Mouse (Mus musculus) 416B (cell line): ENCODE data around the gene Ppp1r13b.

Source experiments
- DNase-seq: peaks from one replicate; pipeline ENCODE4 v3.0.0; 2011; ENCODE audit warnings: low read depth

Gene Ppp1r13b

DNA sequence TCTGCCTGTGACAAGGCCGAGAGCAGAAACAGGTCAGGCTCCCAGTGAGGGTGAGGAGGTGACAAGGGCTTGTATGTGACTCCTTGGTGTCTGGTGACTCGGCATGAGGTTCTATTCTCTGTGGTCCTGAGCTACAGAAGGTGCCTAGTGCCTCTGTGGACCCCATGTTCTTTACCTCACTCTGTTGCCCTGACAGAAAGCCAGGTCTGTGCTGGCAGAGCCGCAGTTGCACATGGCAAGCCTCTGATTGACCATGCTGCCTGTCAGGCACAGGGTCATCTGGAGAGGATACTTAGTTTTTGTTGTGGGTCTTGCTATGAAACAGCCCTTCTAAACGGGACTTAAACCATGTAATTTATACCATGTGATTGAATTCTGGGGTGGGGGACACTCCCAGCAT lies 86.0 kb downstream of the Ppp1r13b start:
- no peak for DNase-seq

DNA sequence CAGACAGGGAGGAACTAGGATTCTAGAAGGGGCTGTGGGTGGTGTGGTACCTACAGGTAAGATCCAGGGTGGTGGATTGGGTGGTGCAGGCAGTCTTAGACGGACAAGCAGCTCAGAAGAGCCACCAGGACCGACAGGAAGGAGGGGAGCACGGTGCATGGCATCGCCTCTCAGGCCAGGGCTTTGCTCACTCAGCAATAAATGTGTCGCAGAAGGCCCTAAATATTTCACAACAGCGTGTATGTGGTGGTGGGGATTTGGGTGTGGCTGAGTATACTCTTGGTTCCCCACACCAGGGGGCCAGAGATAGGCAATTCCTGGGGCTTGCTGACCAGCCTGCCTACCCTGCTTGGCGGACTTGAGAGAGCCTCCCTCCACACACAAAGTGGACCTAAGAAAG lies 87.2 kb downstream of the Ppp1r13b start:
- no peak for DNase-seq

DNA sequence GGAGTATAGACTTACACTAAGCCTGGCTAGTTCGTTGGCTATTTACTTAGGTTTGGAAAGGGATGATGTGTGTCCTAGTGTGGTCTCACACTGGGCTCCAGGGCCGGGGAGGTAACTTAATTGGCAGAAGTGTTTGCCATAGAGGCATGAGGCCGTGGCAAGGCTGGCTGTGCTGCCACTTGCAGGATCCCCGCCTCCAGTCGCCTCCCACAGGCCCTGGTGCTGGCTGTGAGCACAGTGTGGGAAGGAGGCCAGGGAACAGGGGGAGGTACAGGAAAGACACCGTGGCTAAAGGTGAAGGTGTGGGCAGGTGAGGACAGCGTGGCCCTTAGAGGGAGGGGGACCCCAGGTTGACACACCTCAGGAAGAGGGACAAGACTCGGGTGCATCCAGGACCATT lies 88.0 kb downstream of the Ppp1r13b start:
- no peak for DNase-seq

DNA sequence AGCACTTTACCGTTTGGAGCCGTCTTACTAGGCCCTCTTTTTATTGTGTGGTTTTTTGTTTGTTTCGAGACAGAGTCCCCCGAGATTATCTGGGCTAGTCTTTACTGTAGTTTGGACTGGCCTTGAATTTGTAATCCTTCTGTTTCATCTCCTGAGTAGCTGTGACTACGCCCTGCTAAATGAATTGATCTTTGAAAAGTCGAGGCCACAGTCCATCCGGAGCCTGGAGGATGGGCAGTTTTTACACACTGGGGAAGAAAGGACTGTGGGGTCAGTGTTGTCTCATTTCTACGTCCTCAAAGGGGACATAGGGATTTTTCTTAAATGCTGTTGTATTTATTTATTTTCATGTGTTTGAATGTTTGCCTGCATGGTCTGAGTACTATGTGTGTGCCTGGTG lies 89.9 kb downstream of the Ppp1r13b start:
- DNase-seq, result no peak

DNA sequence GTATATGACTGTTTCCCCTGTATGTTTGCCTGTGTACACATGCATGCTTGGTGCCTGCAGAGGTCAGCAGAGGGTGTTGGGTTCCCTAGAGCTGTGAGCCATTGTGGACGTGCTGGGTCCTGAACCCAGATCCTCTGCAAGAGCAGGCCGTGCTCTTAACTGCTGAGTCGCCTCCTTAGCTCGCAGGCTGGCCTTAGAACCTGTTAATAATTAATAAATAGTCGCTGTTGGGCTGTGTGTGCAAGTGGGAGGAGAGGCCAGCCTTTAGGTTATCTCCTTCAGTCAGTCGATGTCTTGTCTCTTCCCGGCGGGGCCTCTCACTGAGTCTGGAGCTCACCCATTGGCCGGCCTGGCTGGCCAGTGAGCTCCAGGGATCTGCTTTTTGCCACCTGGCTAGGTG lies 90.9 kb downstream of the Ppp1r13b start:
- DNase-seq, result peak; percentile 48

DNA sequence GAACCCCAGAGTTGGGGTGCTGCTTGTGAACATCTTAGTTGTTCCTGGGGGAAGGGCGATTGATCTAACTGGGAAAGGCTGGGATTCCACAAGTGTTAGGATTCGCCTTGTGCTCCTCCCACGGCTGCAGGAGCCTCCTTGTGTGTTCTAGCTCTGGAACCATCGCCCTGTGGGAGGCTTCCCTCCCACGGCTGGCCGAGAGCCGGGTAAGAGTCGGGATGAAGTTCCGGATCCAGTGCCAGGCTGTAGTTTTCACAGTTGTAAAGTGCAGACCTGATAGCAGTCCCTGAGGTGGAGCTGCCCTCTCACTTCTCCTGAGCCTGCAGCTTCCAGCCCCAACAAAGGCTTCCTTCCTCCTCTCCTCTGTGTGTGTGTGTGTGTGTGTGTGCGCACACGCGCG lies 91.4 kb downstream of the Ppp1r13b start:
- no peak for DNase-seq

DNA sequence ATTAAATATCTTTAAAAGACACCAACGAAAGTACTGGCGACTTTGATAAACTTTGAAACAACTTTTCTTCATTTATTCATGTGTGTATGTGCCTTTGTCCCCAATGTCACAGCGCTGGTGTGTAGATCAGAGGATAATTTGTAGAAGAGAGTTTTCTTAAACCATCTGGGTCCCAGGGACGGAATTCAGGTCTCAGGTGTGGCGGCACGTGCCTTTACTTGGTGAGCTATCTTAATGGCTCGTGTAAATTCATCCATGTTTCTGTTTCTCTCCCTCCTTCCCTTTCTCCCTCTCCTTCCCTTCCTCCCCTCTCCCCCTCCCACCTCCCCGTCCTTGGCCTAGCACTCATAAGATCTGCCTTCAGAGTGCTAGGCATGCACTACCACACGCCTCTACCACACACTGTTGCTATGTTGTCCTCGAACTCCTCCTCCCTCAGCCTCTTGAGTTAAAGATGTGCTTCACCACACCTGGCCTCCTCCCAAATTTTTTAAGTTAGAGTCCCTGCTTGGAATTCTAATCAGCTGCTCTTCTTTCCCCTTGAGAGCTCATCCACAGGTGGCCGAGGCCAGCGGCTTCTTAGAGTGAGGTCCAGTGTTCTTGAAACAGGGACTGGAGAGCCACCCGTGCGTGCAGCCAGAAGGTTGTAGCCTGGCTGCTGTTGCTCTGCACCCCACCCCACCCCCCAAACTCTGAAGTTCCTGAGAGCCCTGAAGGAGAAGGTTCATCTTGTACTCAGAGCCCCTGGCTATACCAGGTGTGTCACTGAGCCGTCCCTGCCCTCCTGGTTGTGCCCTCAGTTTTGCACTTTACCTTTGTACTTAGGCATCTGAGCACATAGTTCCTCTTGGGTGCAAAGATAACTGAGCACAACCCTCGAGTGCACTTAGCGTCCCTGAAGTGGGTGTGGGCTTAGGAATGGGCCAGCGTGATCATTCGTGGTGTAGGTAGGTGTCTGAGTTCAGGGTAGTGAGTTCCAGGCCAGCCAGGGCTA lies 92.8 kb downstream of the Ppp1r13b start:
- DNase-seq, result no peak

DNA sequence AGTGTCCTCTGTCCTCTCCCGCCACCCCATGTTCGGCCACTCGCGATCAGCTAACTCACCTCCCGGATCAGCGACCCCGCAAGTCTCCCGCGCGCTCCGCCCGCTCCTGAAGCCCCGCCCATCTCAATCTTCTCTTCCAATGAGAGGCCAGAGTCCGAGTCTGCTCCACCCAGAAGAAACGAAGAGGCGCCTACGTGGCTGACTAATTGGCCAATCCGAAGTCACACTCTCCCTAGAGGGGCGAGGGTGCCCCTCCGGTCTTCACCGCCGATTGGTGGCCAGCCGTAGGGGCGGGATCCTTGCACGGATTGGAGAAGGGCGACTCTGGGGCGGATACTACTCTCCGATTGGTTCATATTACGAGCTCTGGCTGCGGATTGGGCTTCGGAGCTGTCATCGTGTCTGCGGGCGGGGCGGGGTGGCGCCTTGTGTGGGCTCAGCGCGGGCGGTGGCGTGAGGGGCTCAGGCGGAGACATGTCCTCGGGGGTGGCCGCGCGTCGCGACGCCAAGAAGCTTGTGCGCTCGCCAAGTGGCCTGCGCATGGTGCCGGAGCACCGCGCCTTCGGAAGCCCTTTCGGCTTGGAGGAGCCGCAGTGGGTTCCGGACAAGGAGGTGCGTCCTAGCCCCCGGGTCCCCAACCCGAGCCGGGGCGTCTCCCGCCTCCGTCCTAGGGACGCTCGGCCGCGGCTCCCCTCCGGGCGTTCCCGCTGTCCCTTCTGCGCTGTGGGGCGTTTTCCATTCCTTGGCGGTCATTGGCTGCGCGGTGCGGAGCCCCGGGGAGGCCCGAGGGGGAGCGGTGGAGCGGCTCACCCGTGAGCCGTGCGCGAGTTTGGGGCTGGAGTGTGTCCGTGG lies 93.9 kb downstream of the Ppp1r13b start, which contains the start of the genes Xrcc3 and Zfyve21:
Gene Xrcc3 (minus strand): TSS at position 108 of the 852 bp plus-strand sequence.
Gene Zfyve21 (plus strand): TSS at position 405 of the 852 bp plus-strand sequence.
- DNase-seq, result peak; percentile 99

DNA sequence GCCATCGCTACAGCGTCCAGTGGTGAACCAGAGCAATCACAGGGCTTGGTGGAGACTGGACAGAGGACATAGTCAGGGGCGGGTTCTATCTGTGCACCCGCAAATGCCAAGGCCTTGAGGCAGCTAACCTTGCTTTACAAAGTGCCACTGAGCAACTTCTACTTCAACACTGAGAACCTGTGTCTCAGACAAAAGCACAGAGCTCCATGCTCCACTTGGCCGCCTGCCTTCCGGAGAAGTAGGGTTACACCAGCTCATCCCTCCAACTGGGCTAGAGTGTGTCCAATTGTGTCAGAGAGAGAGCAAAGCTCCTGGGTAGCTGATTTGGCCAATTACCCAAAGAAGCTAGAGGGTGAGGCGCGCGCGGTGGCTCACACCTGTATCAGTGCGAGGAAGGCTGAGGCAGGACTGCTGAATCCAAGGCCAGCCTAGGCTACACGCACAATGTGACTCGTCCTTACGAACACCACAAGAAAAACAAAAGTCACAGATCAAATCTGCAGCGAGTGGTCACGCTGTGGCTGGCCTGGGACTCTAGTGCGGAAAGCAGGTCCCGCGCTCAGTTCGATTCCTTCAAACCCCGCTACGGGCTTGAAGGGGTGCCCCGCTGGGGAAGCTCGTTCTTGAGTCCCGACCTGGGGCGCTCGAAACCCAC lies 94.7 kb downstream of the Ppp1r13b start:
- peak; percentile 42 for DNase-seq

DNA sequence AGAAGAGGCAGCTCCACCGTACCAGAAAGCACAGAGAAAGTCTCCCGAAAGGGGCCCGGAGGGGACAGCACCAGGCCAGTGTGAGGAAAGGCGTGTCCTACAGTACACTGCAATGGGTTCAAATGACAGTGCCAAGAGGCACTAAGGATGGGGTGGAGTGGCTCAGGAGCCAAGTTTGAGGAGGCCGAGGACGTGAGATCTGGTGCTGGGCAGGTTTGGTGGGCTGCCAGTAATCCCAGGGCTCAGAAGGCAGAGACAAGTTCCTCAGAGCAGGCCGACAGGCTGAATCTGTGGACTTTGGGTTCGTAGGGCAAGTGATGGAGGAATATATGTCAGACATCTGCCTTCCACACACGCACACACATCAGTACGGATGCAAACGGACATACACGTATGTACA lies 95.3 kb downstream of the Ppp1r13b start:
- no peak for DNase-seq

DNA sequence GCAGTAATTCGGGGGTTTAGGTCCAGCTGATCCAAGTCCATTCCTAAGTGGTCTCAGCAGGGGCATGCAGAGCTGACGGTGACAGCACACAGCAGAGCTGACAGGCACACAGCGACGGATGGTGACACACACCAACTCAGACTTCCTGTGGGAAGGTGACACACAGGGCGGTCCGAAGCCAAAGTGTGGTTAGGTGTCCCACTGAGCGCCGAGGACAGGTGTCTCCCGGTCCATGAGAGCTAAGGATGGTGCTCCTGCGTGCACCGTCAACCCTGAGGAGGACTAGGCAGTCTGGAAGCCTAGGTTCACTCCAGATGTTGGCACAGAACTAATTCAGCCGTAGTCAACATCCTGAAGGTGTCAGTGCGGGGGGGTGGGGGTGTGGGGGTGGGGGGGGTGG lies 95.8 kb downstream of the Ppp1r13b start:
- DNase-seq, result no peak

DNA sequence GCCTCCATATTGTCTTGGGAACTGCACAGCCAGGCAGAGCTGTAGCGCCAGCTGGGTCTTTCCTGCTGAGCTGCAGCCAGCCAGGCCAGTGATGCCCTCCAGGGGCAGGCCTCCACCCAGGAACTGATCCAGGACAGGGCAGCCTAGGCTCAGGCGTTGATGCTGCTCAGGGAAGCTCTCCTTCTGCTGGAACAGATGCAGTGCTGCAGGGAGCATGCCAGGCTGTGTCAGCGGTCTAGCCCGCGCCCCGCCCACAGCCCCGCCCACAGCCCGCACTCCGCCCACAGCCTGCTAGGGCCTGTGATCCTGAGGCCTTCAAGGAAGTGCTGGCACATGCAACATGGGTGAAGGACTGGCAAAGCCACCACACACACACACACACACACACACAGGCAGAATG lies 98.1 kb downstream of the Ppp1r13b start:
- peak; percentile 68 for DNase-seq

DNA sequence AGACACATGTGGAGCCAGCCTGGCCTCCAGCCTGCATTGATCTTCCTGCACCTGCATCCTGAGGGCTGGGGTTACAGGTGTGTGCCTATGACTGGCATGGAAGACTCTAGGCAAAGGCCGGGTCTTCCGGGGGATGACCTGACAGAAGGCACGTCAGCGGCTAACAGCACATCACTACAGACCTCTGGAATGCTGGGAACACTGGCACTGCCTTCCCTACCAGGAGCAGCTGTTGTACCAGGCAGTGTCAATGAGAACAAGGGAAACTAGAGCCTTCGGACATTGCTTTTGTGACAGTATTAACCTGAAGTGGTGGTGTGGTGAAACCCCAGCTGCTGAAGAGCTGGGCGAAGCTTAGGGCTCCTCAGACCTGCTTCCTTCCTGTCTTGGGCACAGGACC lies 99.1 kb downstream of the Ppp1r13b start:
- DNase-seq, result no peak

DNA sequence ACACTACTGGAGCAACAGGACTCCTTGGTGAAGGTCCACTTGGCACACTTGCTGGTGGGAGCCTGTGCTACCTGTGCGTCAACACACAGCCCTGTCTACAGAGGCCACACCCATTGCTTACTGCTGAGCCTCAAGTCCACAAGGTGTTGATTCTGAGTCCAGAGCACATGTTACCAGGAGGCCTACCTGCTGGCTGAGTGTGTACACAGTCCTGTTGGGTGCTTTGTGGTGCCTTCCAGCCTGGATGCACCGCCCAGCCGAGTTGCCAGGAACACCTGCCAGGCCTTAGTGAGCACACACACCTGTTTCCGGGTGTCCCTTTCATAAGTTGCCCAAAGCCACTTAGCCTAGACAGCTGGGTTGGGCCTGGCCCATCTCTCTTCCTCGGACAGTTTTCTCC lies 104.4 kb downstream of the Ppp1r13b start:
- DNase-seq, result no peak

DNA sequence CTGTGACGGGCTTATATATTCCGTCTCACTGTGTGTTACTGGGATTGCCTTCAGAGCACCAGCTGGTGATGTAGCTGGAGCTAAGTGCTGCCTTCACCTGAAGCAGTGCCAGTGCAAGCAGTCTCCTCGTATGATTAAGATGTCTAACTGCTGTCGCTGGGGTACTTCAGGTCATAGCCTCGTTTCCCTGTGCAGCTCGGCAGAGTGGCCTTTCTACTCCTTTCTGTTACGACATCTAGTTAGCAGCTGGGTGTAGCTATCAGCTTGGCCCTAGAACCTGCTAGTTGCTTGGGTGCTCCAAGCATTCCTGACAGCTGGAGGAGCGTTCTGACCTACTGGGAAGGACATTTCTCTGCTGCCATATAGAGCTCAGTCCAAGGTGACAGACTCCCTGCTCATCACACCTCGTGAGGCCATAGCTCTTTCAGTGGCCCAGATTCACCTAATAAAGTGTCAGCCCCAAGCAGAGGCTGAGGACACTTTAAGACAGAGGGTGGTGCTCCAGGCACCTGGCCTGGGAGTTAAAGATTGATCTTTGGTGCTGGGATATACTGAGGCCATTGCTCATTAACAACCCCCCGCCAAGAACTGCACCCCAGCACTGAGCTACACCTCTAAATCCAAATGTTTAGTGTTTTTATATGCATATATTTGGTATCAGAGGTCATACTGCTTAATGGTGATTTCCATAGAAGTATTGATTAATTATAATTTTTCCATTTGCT lies 107.3 kb downstream of the Ppp1r13b start:
- DNase-seq, result no peak

DNA sequence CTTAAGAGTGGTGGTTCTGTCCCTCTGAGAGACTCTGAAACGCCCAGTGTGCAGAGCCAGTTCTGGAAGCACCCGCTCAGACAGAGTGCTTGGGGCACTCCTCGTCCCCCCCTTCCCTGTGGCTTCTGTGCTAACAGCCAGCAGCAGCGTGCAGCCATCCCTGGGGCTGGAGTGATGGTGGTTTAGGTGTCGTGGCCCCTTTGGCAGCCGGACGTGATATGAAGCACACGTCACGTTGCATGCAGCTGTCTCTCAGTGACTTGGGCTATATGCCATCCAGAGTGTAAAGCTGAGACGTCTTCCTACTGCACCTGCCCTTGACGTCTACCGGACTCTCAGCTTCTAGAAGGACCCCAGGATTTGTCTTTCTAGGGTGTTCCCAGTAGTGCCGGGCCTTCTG lies 109.4 kb downstream of the Ppp1r13b start:
- DNase-seq, result no peak

DNA sequence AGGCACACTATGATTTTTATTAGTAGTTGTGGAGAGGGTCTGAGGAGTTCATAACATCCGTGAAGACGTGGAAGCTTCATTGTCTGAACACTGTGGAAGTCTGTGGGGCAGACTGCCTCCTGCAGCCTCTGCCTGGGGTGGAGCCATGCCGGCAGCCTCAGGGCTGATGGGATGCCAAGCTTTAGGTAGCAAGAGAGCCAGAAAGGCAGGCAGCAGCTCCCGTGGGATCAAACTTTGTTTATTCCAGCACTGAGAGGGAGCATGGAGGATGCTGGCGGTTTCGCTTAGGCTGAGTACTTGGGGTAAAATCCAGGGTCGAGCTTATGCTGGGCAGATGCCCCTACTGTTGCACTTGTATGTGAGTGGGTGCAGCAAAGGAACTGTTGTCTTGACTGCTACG lies 110.7 kb downstream of the Ppp1r13b start:
- no peak for DNase-seq

DNA sequence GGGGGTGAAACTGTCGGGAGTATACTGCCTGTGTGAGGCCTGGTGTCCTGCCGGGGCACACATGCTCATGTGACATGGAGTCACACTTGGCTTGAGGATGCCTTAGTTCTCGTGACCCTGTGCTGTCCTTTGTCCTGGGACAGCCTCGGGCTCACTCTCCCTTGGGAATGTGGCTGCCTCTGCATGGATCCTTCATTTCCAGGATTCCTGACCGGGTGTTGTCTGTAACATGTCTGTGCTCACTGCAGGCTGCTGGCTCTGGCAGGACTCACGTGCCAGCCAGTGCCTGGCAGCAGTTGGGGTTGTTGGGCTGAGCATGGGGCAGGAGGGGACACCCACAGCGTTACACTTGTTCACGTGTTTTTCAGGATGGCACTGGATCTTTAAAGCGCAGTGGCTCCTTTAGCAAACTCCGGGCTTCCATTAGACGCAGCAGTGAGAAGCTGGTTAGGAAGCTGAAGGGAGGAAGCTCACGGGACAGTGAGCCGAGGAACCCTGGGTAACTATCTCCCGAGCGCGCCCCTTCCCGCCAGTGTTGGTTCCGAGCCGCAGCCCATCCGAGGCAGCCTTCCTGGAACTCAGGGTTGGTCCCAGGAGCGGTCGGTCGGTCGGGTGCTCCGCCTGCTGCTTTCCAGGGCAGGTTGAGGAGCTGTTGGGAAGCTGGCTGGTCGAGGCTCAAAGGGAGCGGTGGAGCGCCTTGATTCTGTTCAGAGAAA lies 112.6 kb downstream of the Ppp1r13b start:
- no peak for DNase-seq

DNA sequence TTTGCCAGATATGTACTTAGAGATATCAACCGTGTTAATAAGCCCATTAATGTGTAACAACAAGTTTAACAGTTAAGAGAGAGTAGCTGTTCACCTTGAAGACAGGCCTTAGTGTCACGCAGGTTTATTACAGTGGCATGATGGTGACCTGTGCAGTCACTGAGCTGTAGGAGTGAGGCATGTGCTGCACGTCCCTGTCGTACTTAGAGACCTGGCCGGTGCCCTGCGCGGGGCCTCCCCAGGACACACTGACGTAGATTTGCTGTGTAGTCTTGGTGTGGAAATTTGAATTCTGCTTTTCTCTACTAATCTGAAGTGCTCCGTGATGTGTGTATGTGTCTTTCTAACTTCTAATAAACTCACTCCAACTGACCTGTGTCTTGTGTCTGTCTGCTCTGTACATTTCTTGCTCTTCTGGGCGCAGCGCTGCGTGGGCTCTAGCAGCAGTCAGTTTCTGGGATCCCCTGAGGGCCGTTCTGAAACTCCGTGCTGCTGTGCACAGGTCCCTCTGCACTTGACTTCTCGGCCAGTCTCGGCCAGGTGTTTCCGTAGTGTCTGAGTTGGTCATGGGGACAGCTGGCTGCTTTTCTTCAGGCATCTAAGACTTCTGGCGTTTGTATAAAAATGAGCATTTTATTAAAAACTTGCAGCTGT lies 113.3 kb downstream of the Ppp1r13b start:
- no peak for DNase-seq

DNA sequence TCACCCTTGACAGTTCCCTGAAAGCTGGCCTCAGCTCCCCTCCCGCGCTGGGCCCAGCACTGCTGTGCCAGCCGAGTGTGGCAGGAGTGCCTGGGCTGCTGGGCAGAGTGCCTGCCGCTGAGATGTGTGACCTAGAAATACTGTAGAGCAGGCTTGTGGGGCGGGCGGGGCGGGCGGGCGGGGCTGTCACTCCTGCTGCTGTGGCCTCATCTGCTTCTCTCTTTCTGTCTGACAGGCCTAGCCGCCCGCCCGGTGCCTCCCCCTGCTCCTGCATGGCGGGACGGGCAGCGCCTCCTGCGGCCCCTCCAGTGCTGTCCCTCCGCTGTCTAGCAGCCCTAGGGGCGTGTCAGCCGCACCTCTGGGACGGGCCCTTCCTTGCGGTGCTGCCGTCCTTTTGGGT lies 113.8 kb downstream of the Ppp1r13b start:
- no peak for DNase-seq
